Mouse (Mus musculus) liver, embryonic 14.5 days (tissue): ENCODE measurements around the gene Dock2. TPM values are rescaled to one million over a fixed set of nuclear protein-coding genes. Genes with fewer than 3 reads are reported as not detected.
A peak's percentile ranks its signal among the peaks of the same experiment; 100 is the strongest.

Experiments used
- ATAC-seq: fragments of 200-750 bp; cut with Nextera tagmentation; 2 replicates; pipeline ENCODE4 v1.8.0; 2017; ENCODE audit warnings: moderate number of reproducible peaks, mild to moderate bottlenecking, moderate library complexity; ENCODE audit not compliant: insufficient read depth
- DNase-seq, 3 experiments: peaks; one replicate each; pipeline ENCODE4 v3.0.0-alpha.2; 2012 to 2013; ENCODE audit warnings: low read depth in 3 of 3, low spot score in 3 of 3
- H3K27ac ChIP-seq: fragments of 300-500 bp; sonication (generic); 2 replicates; pipeline ENCODE4 v1.5.1; 2014; ENCODE audit warnings: moderate library complexity, mild to moderate bottlenecking, control low read depth, inconsistent platforms
- H3K27me3 ChIP-seq: fragments of 300-500 bp; sonication (generic); 2 replicates; pipeline ENCODE4 v1.6.1; 2014; ENCODE audit warnings: mild to moderate bottlenecking, low read length, moderate library complexity; ENCODE audit not compliant: control insufficient read depth, insufficient read depth
- H3K36me3 ChIP-seq: fragments of 300-500 bp; sonication (generic); replicated peaks from 2 replicates; pipeline ENCODE4 v1.6.1; 2014; ENCODE audit warnings: low read depth; ENCODE audit not compliant: control insufficient read depth, insufficient read depth
- H3K4me1 ChIP-seq, 2 experiments: fragments of 200-500 bp in 1 of 2; fragments of 300-500 bp in 1 of 2; sonication (generic) in 1 of 2; replicated peaks; 2 replicates each; pipeline ENCODE4 v1.6.1; 2012 to 2014; ENCODE audit warnings: antibody characterized with exemption in 1 of 2, inconsistent platforms in 1 of 2, low read length in 1 of 2; ENCODE audit not compliant: control insufficient read depth in 2 of 2, insufficient read depth in 2 of 2
- H3K4me2 ChIP-seq: fragments of 300-500 bp; sonication (generic); 2 replicates; pipeline ENCODE4 v1.6.1; 2014; ENCODE audit warnings: low read depth, mild to moderate bottlenecking, control low read depth, moderate library complexity
- H3K4me3 ChIP-seq, 2 experiments: fragments of 200-500 bp in 1 of 2; fragments of 300-500 bp in 1 of 2; sonication (generic) in 1 of 2; 2 replicates each; pipeline ENCODE4 v1.5.1; 2012 to 2014; ENCODE audit warnings: low read depth in 2 of 2, low read length in 2 of 2, mild to moderate bottlenecking in 2 of 2, control low read depth in 1 of 2, inconsistent platforms in 1 of 2, moderate library complexity in 1 of 2; ENCODE audit not compliant: insufficient read depth in 1 of 2
- H3K9ac ChIP-seq: fragments of 300-500 bp; sonication (generic); replicated peaks from 2 replicates; pipeline ENCODE4 v1.6.1; 2014; ENCODE audit warnings: mild to moderate bottlenecking, control low read depth, moderate library complexity
- H3K9me3 ChIP-seq: fragments of 300-500 bp; sonication (generic); 2 replicates; pipeline ENCODE4 v1.6.1; 2016; ENCODE audit warnings: low read length, mixed read lengths; ENCODE audit not compliant: control insufficient read depth
- CTCF ChIP-seq: IDR thresholded peaks from 2 replicates; pipeline ENCODE4 v1.5.1; 2016; ENCODE audit warnings: antibody characterized with exemption, low read depth, control low read depth
- EP300 ChIP-seq: IDR thresholded peaks from 2 replicates; pipeline ENCODE4 v1.6.1; 2016; ENCODE audit warnings: antibody characterized with exemption, low read depth
- WGBS: fragments of 180-500 bp; shearing (Covaris S2); extraction: QIAGEN DNeasy Blood & Tissue Kit; methylation state at CpG from one replicate; pipeline ENCODE4 v1.1.7; 2014; ENCODE audit not compliant: insufficient replicate concordance; 5-methylcytosine and 5-hydroxymethylcytosine counted together
- polyA plus RNA-seq, 2 experiments: library from polyadenylated mRNA; depleted of rRNA in 1 of 2; stranded (reverse) in 1 of 2; unstranded in 1 of 2; fragments of >200 nt; fragmentation: Nextera tagmentation in 1 of 2; extraction: Ambion mirVana in 1 of 2; gene quantifications; 2 replicates each; pipeline versions ENCODE4 v1.2.1 to v1.2.3; 2012 to 2014

The Dock2 gene
- polyA plus RNA-seq (2012; rRNA removed) (1.4 and 2.1 TPM in 2 replicates), polyA plus RNA-seq (2014; fragmentation: Nextera tagmentation; extraction: Ambion mirVana) (2.6 and 2.8 TPM in 2 replicates)

- H3K27ac ChIP-seq = no peak within 1 kb of the TSS
- no peak within 1 kb of the TSS for H3K9ac ChIP-seq
- DNase-seq (no peak), ATAC-seq (peak; percentile 42)
- peak within 1 kb of the TSS; percentile 7 to 48 for H3K4me3 ChIP-seq
- no peaks in the 10 kb centered on the region for H3K9me3 ChIP-seq
- H3K36me3 ChIP-seq = no peaks in the 10 kb centered on the region
- peak within 1 kb of the TSS; percentile 56 for H3K4me2 ChIP-seq
- H3K4me1 ChIP-seq = peaks cover 3 to 5% of the 10 kb centered on the region in 2 experiments; a peak in 2 of 4 replicates
- WGBS = 9% methylated on average over 12 of the region's 12 CpGs
- H3K27me3 ChIP-seq = no peaks in the 10 kb centered on the region
- no peak for TF ChIP-seq EP300
- no peak for TF ChIP-seq CTCF
Observed at GRCm38 (mm10) chr11:34783587-34784043, at the start of gene Dock2. Gene Dock2, minus strand, starts transcription at chr11:34783892.

- Histone ChIP-seq H3K36me3 (peaks cover 21% of the 10 kb centered on the region), H3K9me3 (no peaks in the 10 kb centered on the region), H3K9ac (peak overlapping the region; percentile 89), H3K4me2 (peak overlapping the region; percentile 95), H3K27ac (peak overlapping the region; percentile 52), H3K4me3 (peak overlapping the region; percentile 84 to 99), H3K4me1 (peaks cover 9 to 10% of the 10 kb centered on the region in 2 experiments), H3K27me3 (no peaks in the 10 kb centered on the region)
- ATAC-seq = no peak
- WGBS = 5% methylated on average over 4 of the region's 5 CpGs
- TF ChIP-seq CTCF (no peak), EP300 (no peak)
- no peak for DNase-seq
Observed at GRCm38 (mm10) chr11:34832678-34833077, 49.0 kb upstream of the Dock2 start.

- 82% methylated on average over 3 of the region's 3 CpGs for WGBS
- Histone ChIP-seq H3K36me3 (peaks cover 34% of the 10 kb centered on the region), H3K27me3 (no peaks in the 10 kb centered on the region), H3K4me1 (peaks cover 5 to 6% of the 10 kb centered on the region in 2 experiments), H3K9me3 (no peaks in the 10 kb centered on the region), H3K27ac (no peak overlapping the region), H3K4me2 (no peak overlapping the region), H3K4me3 (no peak overlapping the region), H3K9ac (no peak overlapping the region)
- no peak for DNase-seq
- TF ChIP-seq CTCF (no peak), EP300 (no peak)
- no peak for ATAC-seq
Observed at GRCm38 (mm10) chr11:34827803-34828202, 44.1 kb upstream of the Dock2 start.

GRCm38 (mm10) chr11:34826940-34827339 lies 43.2 kb upstream of the Dock2 start:
- H3K27me3 ChIP-seq = no peaks in the 10 kb centered on the region
- H3K36me3 ChIP-seq = peaks cover 40% of the 10 kb centered on the region
- no peak overlapping the region for H3K9ac ChIP-seq
- TF ChIP-seq CTCF (no peak), EP300 (no peak)
- no peak overlapping the region for H3K4me2 ChIP-seq
- H3K4me1 ChIP-seq = no peaks in the 10 kb centered on the region
- H3K9me3 ChIP-seq = no peaks in the 10 kb centered on the region
- 76% methylated on average over 2 of the region's 2 CpGs for WGBS
- DNase-seq (no peak), ATAC-seq (no peak)
- H3K27ac ChIP-seq = no peak overlapping the region
- H3K4me3 ChIP-seq = no peak overlapping the region

- no peaks in the 10 kb centered on the region for H3K27me3 ChIP-seq
- H3K4me2 ChIP-seq = no peak overlapping the region
- no peaks in the 10 kb centered on the region for H3K4me1 ChIP-seq
- H3K4me3 ChIP-seq = no peak overlapping the region
- H3K9me3 ChIP-seq = no peaks in the 10 kb centered on the region
- no peak overlapping the region for H3K9ac ChIP-seq
- no peak for DNase-seq
- no peak overlapping the region for H3K27ac ChIP-seq
- no peak for ATAC-seq
- H3K36me3 ChIP-seq = peaks cover 44% of the 10 kb centered on the region
- TF ChIP-seq CTCF = no peak
- 83% methylated on average over 4 of the region's 4 CpGs for WGBS
Observed at GRCm38 (mm10) chr11:34824791-34825190, 41.1 kb upstream of the Dock2 start.
